Mouse (Mus musculus) bone marrow macrophage, adult 2 months (primary cell): ENCODE results near the gene Ddx18.

Experiments
- CTCF ChIP-seq: IDR thresholded peaks from 2 replicates; pipeline ENCODE4 v1.5.1; 2012; ENCODE audit warnings: low read depth, mild to moderate bottlenecking, low read length, moderate library complexity
- POLR2A ChIP-seq: IDR thresholded peaks from 2 replicates; pipeline ENCODE4 v1.6.1; 2012; ENCODE audit warnings: mild to moderate bottlenecking, low read depth, low read length, borderline replicate concordance

GRCm38 (mm10) chr1:121510420-121511140, 57.2 kb downstream of the Ddx18 start:
- TF ChIP-seq CTCF: no peak
- TF ChIP-seq POLR2A: no peak
